Mouse (Mus musculus) liver (tissue): ENCODE measurements around the gene Dnase1l2.

Experiments
- DNase-seq: peaks from one replicate; pipeline ENCODE4 v3.0.0-alpha.2; 2020; ENCODE audit warnings: mixed read lengths

Gene Dnase1l2

GRCm38 (mm10) chr17:24442632-24443155 lies at the start of gene Dnase1l2:
Dnase1l2 (minus strand) TSS chr17:24443105.
- DNase-seq, result no peak

- DNase-seq, result no peak
These were observed 47.5 kb upstream of the Dnase1l2 start for GRCm38 (mm10) chr17:24490399-24490798.

GRCm38 (mm10) chr17:24489265-24490030 lies 46.5 kb upstream of the Dnase1l2 start:
- DNase-seq, result no peak

GRCm38 (mm10) chr17:24488662-24489264 lies 45.9 kb upstream of the Dnase1l2 start:
- no peak for DNase-seq

GRCm38 (mm10) chr17:24488186-24488661 lies 45.3 kb upstream of the Dnase1l2 start, which contains the start of gene Caskin1:
Caskin1 (plus strand) TSS chr17:24488601.
- no peak for DNase-seq

- no peak for DNase-seq
These were observed 42.4 kb upstream of the Dnase1l2 start for GRCm38 (mm10) chr17:24485090-24485860.

- DNase-seq, result no peak
These were observed 40.6 kb upstream of the Dnase1l2 start for GRCm38 (mm10) chr17:24483495-24483894.

- DNase-seq, result no peak
These were observed 38.3 kb upstream of the Dnase1l2 start for GRCm38 (mm10) chr17:24481027-24481815.

GRCm38 (mm10) chr17:24480201-24480826 lies 37.4 kb upstream of the Dnase1l2 start:
- no peak for DNase-seq

- no peak for DNase-seq
These were observed 36.5 kb upstream of the Dnase1l2 start for GRCm38 (mm10) chr17:24479431-24479830.

- peak; percentile 97 for DNase-seq
These were observed 35.9 kb upstream of the Dnase1l2 start, which contains the start of gene Mlst8 for GRCm38 (mm10) chr17:24478663-24479380. Mlst8 (minus strand) TSS chr17:24479078.

GRCm38 (mm10) chr17:24477985-24478600 lies 35.2 kb upstream of the Dnase1l2 start:
- DNase-seq, result no peak

- DNase-seq, result no peak
These were observed 34.4 kb upstream of the Dnase1l2 start for GRCm38 (mm10) chr17:24477053-24477984.

- DNase-seq, result no peak
These were observed 33.3 kb upstream of the Dnase1l2 start for GRCm38 (mm10) chr17:24476022-24476776.

GRCm38 (mm10) chr17:24475586-24475985 lies 32.7 kb upstream of the Dnase1l2 start:
- DNase-seq, result no peak

GRCm38 (mm10) chr17:24474557-24474956 lies 31.7 kb upstream of the Dnase1l2 start:
- no peak for DNase-seq

- no peak for DNase-seq
These were observed 30.8 kb upstream of the Dnase1l2 start, which contains the start of gene Bricd5 for GRCm38 (mm10) chr17:24473612-24474275. Bricd5 (plus strand) TSS chr17:24473884.

- no peak for DNase-seq
These were observed 29.6 kb upstream of the Dnase1l2 start for GRCm38 (mm10) chr17:24472512-24472911.
